Mouse (Mus musculus): ENCODE measurements around the gene Sdhaf1. TPM values are rescaled to one million over a fixed set of nuclear protein-coding genes. Genes with fewer than 3 reads are reported as not detected.
A peak's percentile ranks its signal among the peaks of the same experiment; 100 is the strongest.

Sdhaf1 gene
- polyA plus RNA-seq, 1 experiment from 2014 or later = 18.8 TPM

- Histone ChIP-seq H3K36me3 (peaks cover 10% of the 10 kb centered on the region; the same call in 1 of the 2 replicates), H3K4me3 (peak overlapping the region; percentile 79), H3K4me2 (peak overlapping the region; percentile 74), H3K9ac (peak overlapping the region; percentile 23), H3K9me3 (0 out of 2 replicates have a peak, but pooled peaks cover 5% of the 10 kb centered on the region), H3K4me1 (peaks cover 17% of the 10 kb centered on the region), H3K27me3 (0 out of 2 replicates have a peak, but pooled peaks cover 4% of the 10 kb centered on the region), H3K27ac (peak overlapping the region; percentile 87)
- WGBS = 40% methylated on average over 6 of the region's 6 CpGs
- no peak for ATAC-seq (ENCODE audit: insufficient number of reproducible peaks, low FRiP score, low TSS enrichment, low read depth)
These were observed 830 bp downstream of the Sdhaf1 start for GRCm38 (mm10) chr7:30322865-30323264.

GRCm38 (mm10) chr7:30322285-30322667, 1.4 kb downstream of the Sdhaf1 start:
- Histone ChIP-seq H3K9me3 (0 out of 2 replicates have a peak, but pooled peaks cover 5% of the 10 kb centered on the region), H3K36me3 (peaks cover 12% of the 10 kb centered on the region; the same call in 1 of the 2 replicates), H3K9ac (peak overlapping the region; percentile 71), H3K27ac (peak overlapping the region; percentile 87), H3K27me3 (0 out of 2 replicates have a peak, but pooled peaks cover 4% of the 10 kb centered on the region), H3K4me2 (peak overlapping the region; percentile 74), H3K4me3 (peak overlapping the region; percentile 79), H3K4me1 (peaks cover 17% of the 10 kb centered on the region)
- under 1% methylated on average over 20 of the region's 20 CpGs for WGBS
- peak; percentile 99 for ATAC-seq (ENCODE audit: insufficient number of reproducible peaks, low FRiP score, low TSS enrichment, low read depth)

GRCm38 (mm10) chr7:30321539-30322284, 2.0 kb downstream of the Sdhaf1 start, which contains the start of gene E130208F15Rik:
Gene E130208F15Rik (plus strand): TSS chr7:30321740.
- peak within 1 kb of the TSS; percentile 79 for H3K4me3 ChIP-seq
- 0 out of 2 replicates have a peak, but pooled peaks cover 5% of the 10 kb centered on the region for H3K9me3 ChIP-seq
- peak within 1 kb of the TSS; percentile 71 for H3K9ac ChIP-seq
- peak; percentile 41 for ATAC-seq (ENCODE audit: insufficient number of reproducible peaks, low FRiP score, low TSS enrichment, low read depth)
- H3K4me2 ChIP-seq = peak within 1 kb of the TSS; percentile 74
- under 1% methylated on average over 63 of the region's 63 CpGs for WGBS
- peaks cover 17% of the 10 kb centered on the region for H3K4me1 ChIP-seq
- peaks cover 14% of the 10 kb centered on the region; the same call in 1 of the 2 replicates for H3K36me3 ChIP-seq
- H3K27me3 ChIP-seq = no peaks in the 10 kb centered on the region
- H3K27ac ChIP-seq = peak within 1 kb of the TSS; percentile 87

GRCm38 (mm10) chr7:30320946-30321345, 2.7 kb downstream of the Sdhaf1 start:
- 82% methylated on average over 2 of the region's 2 CpGs for WGBS
- Histone ChIP-seq H3K27ac (0 out of 2 replicates have a peak overlapping the region, but pooled peaks have one; percentile 87), H3K36me3 (peaks cover 20% of the 10 kb centered on the region; the same call in 1 of the 2 replicates), H3K4me3 (peak overlapping the region; percentile 79), H3K4me1 (peaks cover 19% of the 10 kb centered on the region), H3K9ac (no peak overlapping the region), H3K9me3 (0 out of 2 replicates have a peak, but pooled peaks cover 5% of the 10 kb centered on the region), H3K4me2 (peak overlapping the region; percentile 74), H3K27me3 (no peaks in the 10 kb centered on the region)
- ATAC-seq (ENCODE audit: insufficient number of reproducible peaks, low FRiP score, low TSS enrichment, low read depth) = no peak

GRCm38 (mm10) chr7:30318142-30318541, 5.6 kb downstream of the Sdhaf1 start:
- H3K27me3 ChIP-seq = no peaks in the 10 kb centered on the region
- WGBS = 88% methylated on average over 3 of the region's 3 CpGs
- H3K9ac ChIP-seq = no peak overlapping the region
- H3K4me3 ChIP-seq = no peak overlapping the region
- H3K36me3 ChIP-seq = peaks cover 20% of the 10 kb centered on the region; the same call in 1 of the 2 replicates
- ATAC-seq (ENCODE audit: insufficient number of reproducible peaks, low FRiP score, low TSS enrichment, low read depth) = no peak
- peaks cover 41% of the 10 kb centered on the region for H3K4me1 ChIP-seq
- no peak overlapping the region for H3K4me2 ChIP-seq
- H3K27ac ChIP-seq = no peak overlapping the region
- no peaks in the 10 kb centered on the region for H3K9me3 ChIP-seq

GRCm38 (mm10) chr7:30315559-30316529, 7.9 kb downstream of the Sdhaf1 start:
- peak overlapping the region; percentile 50; the same call in 1 of the 2 replicates for H3K4me2 ChIP-seq
- no peaks in the 10 kb centered on the region for H3K9me3 ChIP-seq
- H3K4me1 ChIP-seq = peaks cover 28% of the 10 kb centered on the region
- H3K27me3 ChIP-seq = no peaks in the 10 kb centered on the region
- 71% methylated on average over 13 of the region's 13 CpGs for WGBS
- 0 out of 2 replicates have a peak overlapping the region, but pooled peaks have one; percentile 31 for H3K9ac ChIP-seq
- ATAC-seq (ENCODE audit: insufficient number of reproducible peaks, low FRiP score, low TSS enrichment, low read depth) = no peak
- peaks cover 34% of the 10 kb centered on the region for H3K36me3 ChIP-seq
- no peak overlapping the region for H3K27ac ChIP-seq
- H3K4me3 ChIP-seq = peak overlapping the region; percentile 43

- Histone ChIP-seq H3K27ac (peak within 1 kb of the TSS; percentile 48; the same call in 1 of the 2 replicates), H3K36me3 (peaks cover 34% of the 10 kb centered on the region)
These were observed 9.0 kb downstream of the Sdhaf1 start, which contains the start of gene Syne4 for GRCm38 (mm10) chr7:30314721-30315155. Gene Syne4 (plus strand): TSS chr7:30314807.

GRCm38 (mm10) chr7:30313666-30314320, 9.9 kb downstream of the Sdhaf1 start:
- Histone ChIP-seq H3K36me3 (peaks cover 30% of the 10 kb centered on the region), H3K9ac (no peak overlapping the region), H3K27me3 (no peaks in the 10 kb centered on the region), H3K4me2 (no peak overlapping the region), H3K4me3 (no peak overlapping the region), H3K27ac (no peak overlapping the region), H3K4me1 (peaks cover 37% of the 10 kb centered on the region), H3K9me3 (no peaks in the 10 kb centered on the region)
- WGBS = 53% methylated on average over 27 of the region's 27 CpGs
- ATAC-seq (ENCODE audit: insufficient number of reproducible peaks, low FRiP score, low TSS enrichment, low read depth) = no peak

More at GRCm38 (mm10) chr7:30314721-30315155, 9.0 kb downstream of the Sdhaf1 start, which contains the start of gene Syne4:
- peaks cover 30% of the 10 kb centered on the region for H3K4me1 ChIP-seq
- no peaks in the 10 kb centered on the region for H3K27me3 ChIP-seq
- peak within 1 kb of the TSS; percentile 50 for H3K4me2 ChIP-seq
- WGBS = 1% methylated on average over 9 of the region's 9 CpGs
- peak within 1 kb of the TSS; percentile 31; the same call in 1 of the 2 replicates for H3K9ac ChIP-seq
- peak within 1 kb of the TSS; percentile 43 for H3K4me3 ChIP-seq
- 0 out of 2 replicates have a peak, but pooled peaks have one; percentile 12 for ATAC-seq (ENCODE audit: insufficient number of reproducible peaks, low FRiP score, low TSS enrichment, low read depth)
- H3K9me3 ChIP-seq = no peaks in the 10 kb centered on the region

- no peaks in the 10 kb centered on the region for H3K9me3 ChIP-seq
- 88% methylated on average over 12 of the region's 12 CpGs for WGBS
- ATAC-seq (ENCODE audit: insufficient number of reproducible peaks, low FRiP score, low TSS enrichment, low read depth) = no peak
- no peak overlapping the region for H3K27ac ChIP-seq
- no peak overlapping the region for H3K9ac ChIP-seq
- H3K4me1 ChIP-seq = peaks cover 31% of the 10 kb centered on the region
- H3K36me3 ChIP-seq = peaks cover 33% of the 10 kb centered on the region
- H3K4me3 ChIP-seq = no peak overlapping the region
- no peaks in the 10 kb centered on the region for H3K27me3 ChIP-seq
- no peak overlapping the region for H3K4me2 ChIP-seq
These were observed 13.6 kb downstream of the Sdhaf1 start for GRCm38 (mm10) chr7:30310136-30310535.

GRCm38 (mm10) chr7:30309395-30310129, 14.1 kb downstream of the Sdhaf1 start:
- Histone ChIP-seq H3K4me1 (peaks cover 26% of the 10 kb centered on the region), H3K27ac (peak overlapping the region; percentile 80; the same call in 1 of the 2 replicates), H3K9ac (peak overlapping the region; percentile 61), H3K4me3 (peak overlapping the region; percentile 68), H3K36me3 (peaks cover 35% of the 10 kb centered on the region), H3K4me2 (peak overlapping the region; percentile 87), H3K27me3 (no peaks in the 10 kb centered on the region), H3K9me3 (no peaks in the 10 kb centered on the region)
- no peak for ATAC-seq (ENCODE audit: insufficient number of reproducible peaks, low FRiP score, low TSS enrichment, low read depth)
- 58% methylated on average over 15 of the region's 15 CpGs for WGBS
